Mouse (Mus musculus): ENCODE measurements around the gene Ism2. TPM values are rescaled to one million over a fixed set of nuclear protein-coding genes. Genes with fewer than 3 reads are reported as not detected.
A peak's percentile ranks its signal among the peaks of the same experiment; 100 is the strongest.
"Not testable (repeated sequence)": the region's sequence is repeated elsewhere in the genome, so short reads cannot be mapped to it uniquely, and the experiment has no call there.

Ism2 gene
- polyA plus RNA-seq, 1 experiment from 2014 or later = 0.83 TPM

- no peak overlapping the region for H3K9ac ChIP-seq (ENCODE audit: low read length)
- no peak for ATAC-seq
- no peaks in the 10 kb centered on the region for H3K9me3 ChIP-seq (replicated peaks; ENCODE audit: control insufficient read depth, low read length)
- no peaks in the 10 kb centered on the region for H3K27me3 ChIP-seq (replicated peaks; ENCODE audit: control insufficient read depth, insufficient read depth, low read length)
- no peak overlapping the region for H3K4me2 ChIP-seq (ENCODE audit: low read length)
- H3K36me3 ChIP-seq (ENCODE audit: control insufficient read depth, insufficient read depth, low read length) = no peaks in the 10 kb centered on the region
- H3K4me3 ChIP-seq (ENCODE audit: low read depth, low read length) = no peak overlapping the region
- H3K4me1 ChIP-seq (ENCODE audit: control insufficient read depth, insufficient read depth, low read length) = peaks cover 12% of the 10 kb centered on the region; the same call in 1 of the 2 replicates
- peak; percentile 30 for DNase-seq (ENCODE audit: low spot score)
- 27% methylated on average over 6 of the region's 6 CpGs for WGBS
- H3K27ac ChIP-seq (ENCODE audit: low read depth, low read length) = no peak overlapping the region
Measured at GRCm38 (mm10) chr12:87331053-87331456, 31.6 kb upstream of the Ism2 start.

- Histone ChIP-seq H3K27ac (ENCODE audit: low read depth, low read length) (no peak overlapping the region), H3K27me3 (replicated peaks; ENCODE audit: control insufficient read depth, insufficient read depth, low read length) (no peaks in the 10 kb centered on the region), H3K4me1 (ENCODE audit: control insufficient read depth, insufficient read depth, low read length) (peaks cover 12% of the 10 kb centered on the region; the same call in 1 of the 2 replicates), H3K4me3 (ENCODE audit: low read depth, low read length) (no peak overlapping the region), H3K9ac (ENCODE audit: low read length) (no peak overlapping the region), H3K36me3 (ENCODE audit: control insufficient read depth, insufficient read depth, low read length) (no peaks in the 10 kb centered on the region), H3K4me2 (ENCODE audit: low read length) (no peak overlapping the region), H3K9me3 (replicated peaks; ENCODE audit: control insufficient read depth, low read length) (no peaks in the 10 kb centered on the region)
- ATAC-seq = no peak
- 61% methylated on average over 2 of the region's 2 CpGs for WGBS
- DNase-seq (ENCODE audit: low spot score) = no peak
Measured at GRCm38 (mm10) chr12:87330213-87330612, 30.7 kb upstream of the Ism2 start.

DNA sequence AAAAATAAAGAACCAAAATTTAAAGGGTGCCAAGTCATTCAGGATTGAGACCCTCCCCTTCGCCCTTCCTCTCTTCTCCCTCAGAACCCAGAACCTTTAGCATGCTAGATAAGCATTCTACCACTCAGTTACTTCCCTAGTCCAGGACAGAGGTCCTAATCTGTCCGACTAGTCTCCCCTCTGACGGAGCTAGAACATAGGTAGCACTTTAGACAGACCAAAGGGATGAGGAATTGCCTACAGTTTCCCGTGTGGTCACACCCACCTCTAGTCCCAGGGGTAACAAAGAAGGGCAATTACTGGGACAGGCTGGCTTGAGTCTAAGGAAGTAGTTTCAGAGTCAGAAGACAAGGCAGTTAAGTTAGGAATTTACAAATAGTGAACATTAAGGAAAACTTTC, 28.5 kb upstream of the Ism2 start:
- no peak overlapping the region for H3K27ac ChIP-seq (ENCODE audit: low read depth, low read length)
- ATAC-seq (peak; percentile 20; the same call in 1 of the 2 replicates), DNase-seq (ENCODE audit: low spot score) (no peak)
- WGBS = 6% methylated on average over 4 of the region's 4 CpGs
- H3K9me3 ChIP-seq (replicated peaks; ENCODE audit: control insufficient read depth, low read length) = no peaks in the 10 kb centered on the region
- peaks cover 12% of the 10 kb centered on the region; the same call in 1 of the 2 replicates for H3K4me1 ChIP-seq (ENCODE audit: control insufficient read depth, insufficient read depth, low read length)
- H3K36me3 ChIP-seq (ENCODE audit: control insufficient read depth, insufficient read depth, low read length) = 0 out of 2 replicates have a peak, but pooled peaks cover 4% of the 10 kb centered on the region
- H3K27me3 ChIP-seq (replicated peaks; ENCODE audit: control insufficient read depth, insufficient read depth, low read length) = no peaks in the 10 kb centered on the region
- H3K9ac ChIP-seq (ENCODE audit: low read length) = no peak overlapping the region
- no peak overlapping the region for H3K4me3 ChIP-seq (ENCODE audit: low read depth, low read length)
- H3K4me2 ChIP-seq (ENCODE audit: low read length) = no peak overlapping the region

DNA sequence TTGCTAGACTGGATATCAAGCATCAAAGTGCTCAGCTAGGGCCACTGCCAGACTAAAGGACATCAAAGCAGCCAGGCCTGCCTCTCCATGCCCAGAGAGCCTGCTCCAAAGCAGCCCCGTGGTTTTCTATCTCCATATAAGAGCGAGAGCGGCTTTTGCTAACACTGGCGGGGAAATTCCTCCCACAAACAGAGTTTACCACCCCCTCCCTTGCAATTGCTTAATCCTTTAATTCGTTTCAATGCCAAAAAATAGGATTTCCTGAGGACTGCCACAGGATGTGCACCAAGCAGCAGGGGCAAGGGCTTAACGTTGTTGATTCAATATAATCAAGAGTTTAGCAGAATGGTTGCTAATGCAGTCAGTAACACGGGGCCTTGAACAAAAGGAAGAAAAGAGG, 28.1 kb upstream of the Ism2 start:
- Histone ChIP-seq H3K4me1 (ENCODE audit: control insufficient read depth, insufficient read depth, low read length) (peaks cover 12% of the 10 kb centered on the region; the same call in 1 of the 2 replicates), H3K27me3 (replicated peaks; ENCODE audit: control insufficient read depth, insufficient read depth, low read length) (no peaks in the 10 kb centered on the region), H3K4me3 (ENCODE audit: low read depth, low read length) (no peak overlapping the region), H3K9ac (ENCODE audit: low read length) (no peak overlapping the region), H3K9me3 (replicated peaks; ENCODE audit: control insufficient read depth, low read length) (no peaks in the 10 kb centered on the region), H3K36me3 (ENCODE audit: control insufficient read depth, insufficient read depth, low read length) (0 out of 2 replicates have a peak, but pooled peaks cover 4% of the 10 kb centered on the region), H3K4me2 (ENCODE audit: low read length) (no peak overlapping the region), H3K27ac (ENCODE audit: low read depth, low read length) (no peak overlapping the region)
- DNase-seq (ENCODE audit: low spot score) = peak; percentile 75
- peak; percentile 72; the same call in 1 of the 2 replicates for ATAC-seq
- 3% methylated on average over 7 of the region's 7 CpGs for WGBS

DNA sequence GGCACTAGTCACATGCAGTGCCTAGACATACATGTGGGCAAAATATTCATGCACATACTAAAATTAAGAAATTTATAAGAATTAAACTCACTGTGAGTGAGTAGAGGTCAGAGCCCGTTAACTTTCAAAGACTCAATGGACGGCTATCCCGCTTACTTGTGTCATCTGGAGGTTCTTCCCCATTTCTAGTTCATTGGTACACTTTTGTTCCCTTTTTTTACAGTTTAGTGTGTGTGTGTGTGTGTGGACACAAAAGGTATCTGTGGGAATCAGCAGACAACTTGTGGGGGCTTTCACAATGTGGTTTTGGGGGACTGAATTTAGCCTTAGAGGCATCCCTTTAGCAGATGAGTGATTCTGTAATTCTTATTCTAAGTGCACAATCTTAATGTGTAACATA, 25.9 kb upstream of the Ism2 start:
- Histone ChIP-seq H3K4me3 (ENCODE audit: low read depth, low read length) (no peak overlapping the region), H3K9ac (ENCODE audit: low read length) (no peak overlapping the region), H3K4me1 (ENCODE audit: control insufficient read depth, insufficient read depth, low read length) (peaks cover 6% of the 10 kb centered on the region; the same call in 1 of the 2 replicates), H3K27me3 (replicated peaks; ENCODE audit: control insufficient read depth, insufficient read depth, low read length) (no peaks in the 10 kb centered on the region), H3K4me2 (ENCODE audit: low read length) (no peak overlapping the region), H3K27ac (ENCODE audit: low read depth, low read length) (no peak overlapping the region), H3K36me3 (ENCODE audit: control insufficient read depth, insufficient read depth, low read length) (0 out of 2 replicates have a peak, but pooled peaks cover 4% of the 10 kb centered on the region), H3K9me3 (replicated peaks; ENCODE audit: control insufficient read depth, low read length) (no peaks in the 10 kb centered on the region)
- WGBS = 91% methylated on average over 3 of the region's 3 CpGs
- no peak for DNase-seq (ENCODE audit: low spot score)
- no peak for ATAC-seq

GRCm38 (mm10) chr12:87319229-87319628, 19.7 kb upstream of the Ism2 start:
- ATAC-seq = no peak
- Histone ChIP-seq H3K36me3 (ENCODE audit: control insufficient read depth, insufficient read depth, low read length) (0 out of 2 replicates have a peak, but pooled peaks cover 4% of the 10 kb centered on the region), H3K9me3 (replicated peaks; ENCODE audit: control insufficient read depth, low read length) (no peaks in the 10 kb centered on the region), H3K4me3 (ENCODE audit: low read depth, low read length) (no peak overlapping the region), H3K27me3 (replicated peaks; ENCODE audit: control insufficient read depth, insufficient read depth, low read length) (no peaks in the 10 kb centered on the region), H3K9ac (ENCODE audit: low read length) (no peak overlapping the region), H3K4me1 (ENCODE audit: control insufficient read depth, insufficient read depth, low read length) (no peaks in the 10 kb centered on the region), H3K4me2 (ENCODE audit: low read length) (no peak overlapping the region), H3K27ac (ENCODE audit: low read depth, low read length) (no peak overlapping the region)
- DNase-seq (ENCODE audit: low spot score) = no peak
- 95% methylated on average over 3 of the region's 3 CpGs for WGBS

DNA sequence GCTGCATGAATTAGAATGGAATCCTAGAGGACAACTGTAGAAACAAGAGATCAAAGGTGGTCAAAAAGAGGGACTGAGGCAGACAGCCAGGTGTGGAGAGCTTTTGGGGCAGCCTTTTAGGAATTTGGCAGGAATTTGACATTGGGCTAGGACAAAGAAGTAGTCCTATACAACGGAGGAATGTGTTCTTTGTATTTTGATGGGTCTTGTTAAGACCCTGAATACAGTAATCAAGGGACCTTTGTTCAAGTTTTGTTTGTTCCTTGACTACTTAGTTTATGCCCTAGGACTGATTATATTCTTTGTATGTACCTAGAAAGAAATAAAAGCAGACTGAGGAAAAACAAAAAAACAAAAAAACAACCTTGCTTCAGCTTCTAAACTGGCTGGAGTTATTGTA, 18.4 kb upstream of the Ism2 start:
- no peaks in the 10 kb centered on the region for H3K4me1 ChIP-seq (ENCODE audit: control insufficient read depth, insufficient read depth, low read length)
- no peak overlapping the region for H3K9ac ChIP-seq (ENCODE audit: low read length)
- no peaks in the 10 kb centered on the region for H3K36me3 ChIP-seq (ENCODE audit: control insufficient read depth, insufficient read depth, low read length)
- no peak overlapping the region for H3K4me3 ChIP-seq (ENCODE audit: low read depth, low read length)
- H3K4me2 ChIP-seq (ENCODE audit: low read length) = no peak overlapping the region
- no peaks in the 10 kb centered on the region for H3K9me3 ChIP-seq (replicated peaks; ENCODE audit: control insufficient read depth, low read length)
- no peaks in the 10 kb centered on the region for H3K27me3 ChIP-seq (replicated peaks; ENCODE audit: control insufficient read depth, insufficient read depth, low read length)
- H3K27ac ChIP-seq (ENCODE audit: low read depth, low read length) = no peak overlapping the region
- WGBS = 23% methylated on average over 1 of the region's 1 CpGs
- DNase-seq (ENCODE audit: low spot score) (no peak), ATAC-seq (no peak)

DNA sequence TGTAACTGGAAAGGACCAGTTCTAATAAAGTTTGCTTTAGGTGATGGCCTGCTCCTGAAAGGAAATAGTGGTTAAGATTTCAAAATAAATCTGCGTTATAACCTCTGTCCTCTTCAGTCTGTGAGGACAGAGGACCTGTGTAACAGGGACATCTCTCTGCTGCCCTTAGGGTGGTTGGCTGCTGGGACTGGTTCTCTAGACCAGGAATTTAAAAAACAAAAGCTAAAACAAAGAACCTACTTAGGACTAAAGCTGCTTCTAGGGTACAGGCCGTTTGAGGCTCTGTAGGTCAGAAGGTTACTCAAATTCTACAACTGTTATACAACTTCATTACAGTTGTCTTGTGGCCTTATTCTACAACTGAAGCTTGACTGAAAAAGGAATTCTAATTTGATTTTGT, 13.6 kb upstream of the Ism2 start:
- no peak overlapping the region for H3K9ac ChIP-seq (ENCODE audit: low read length)
- H3K36me3 ChIP-seq (ENCODE audit: control insufficient read depth, insufficient read depth, low read length) = peaks cover 24% of the 10 kb centered on the region
- H3K4me2 ChIP-seq (ENCODE audit: low read length) = no peak overlapping the region
- WGBS = 67% methylated on average over 2 of the region's 2 CpGs
- no peak overlapping the region for H3K4me3 ChIP-seq (ENCODE audit: low read depth, low read length)
- no peak for ATAC-seq
- no peak overlapping the region for H3K27ac ChIP-seq (ENCODE audit: low read depth, low read length)
- H3K4me1 ChIP-seq (ENCODE audit: control insufficient read depth, insufficient read depth, low read length) = no peaks in the 10 kb centered on the region
- no peak for DNase-seq (ENCODE audit: low spot score)
- H3K27me3 ChIP-seq (replicated peaks; ENCODE audit: control insufficient read depth, insufficient read depth, low read length) = no peaks in the 10 kb centered on the region
- no peaks in the 10 kb centered on the region for H3K9me3 ChIP-seq (replicated peaks; ENCODE audit: control insufficient read depth, low read length)

- WGBS = 39% methylated on average over 4 of the region's 4 CpGs
- not testable (repeated sequence) for H3K27ac ChIP-seq (ENCODE audit: low read depth, low read length); H3K4me1 ChIP-seq (ENCODE audit: control insufficient read depth, insufficient read depth, low read length); H3K9me3 ChIP-seq (replicated peaks; ENCODE audit: control insufficient read depth, low read length); H3K27me3 ChIP-seq (replicated peaks; ENCODE audit: control insufficient read depth, insufficient read depth, low read length); H3K4me3 ChIP-seq (ENCODE audit: low read depth, low read length); DNase-seq (ENCODE audit: low spot score); ATAC-seq; H3K4me2 ChIP-seq (ENCODE audit: low read length); H3K9ac ChIP-seq (ENCODE audit: low read length)
- peaks cover 20% of the 10 kb centered on the region for H3K36me3 ChIP-seq (ENCODE audit: control insufficient read depth, insufficient read depth, low read length)
Measured at GRCm38 (mm10) chr12:87306584-87306844, 7.0 kb upstream of the Ism2 start.
